Mouse (Mus musculus) lung, postnatal 25 days (tissue): ENCODE results near the gene Pla2g4f.

ENCODE experiments used
- DNase-seq: peaks from one replicate; pipeline ENCODE4 v3.0.0; 2022; ENCODE audit warnings: low spot score

Gene Pla2g4f

GRCm38 (mm10) chr2:120313976-120314375, at the start of gene Pla2g4f:
Pla2g4f (minus strand) TSS chr2:120314165.
- peak; percentile 74 for DNase-seq

- no peak for DNase-seq
These were observed 46.5 kb upstream of the Pla2g4f start for GRCm38 (mm10) chr2:120360425-120360824.

- DNase-seq: peak; percentile 91
These were observed 39.0 kb upstream of the Pla2g4f start, which contains the start of gene Vps39 for GRCm38 (mm10) chr2:120352682-120353646. Vps39 (minus strand) TSS chr2:120353137.

- peak; percentile 52 for DNase-seq
These were observed 37.4 kb upstream of the Pla2g4f start for GRCm38 (mm10) chr2:120351321-120351720.

GRCm38 (mm10) chr2:120348120-120348519, 34.2 kb upstream of the Pla2g4f start:
- DNase-seq: peak; percentile 42

GRCm38 (mm10) chr2:120341741-120342140, 27.8 kb upstream of the Pla2g4f start:
- no peak for DNase-seq

- DNase-seq: no peak
These were observed 23.9 kb upstream of the Pla2g4f start for GRCm38 (mm10) chr2:120337886-120338285.

- DNase-seq: no peak
These were observed 17.6 kb upstream of the Pla2g4f start for GRCm38 (mm10) chr2:120331575-120331974.

- no peak for DNase-seq
These were observed 1.1 kb upstream of the Pla2g4f start for GRCm38 (mm10) chr2:120315077-120315476.

- DNase-seq: no peak
These were observed 522 bp upstream of the Pla2g4f start for GRCm38 (mm10) chr2:120314487-120314886.

GRCm38 (mm10) chr2:120312276-120312825, 1.6 kb downstream of the Pla2g4f start:
- DNase-seq: peak; percentile 44

GRCm38 (mm10) chr2:120304113-120304512, 9.9 kb downstream of the Pla2g4f start:
- no peak for DNase-seq

- no peak for DNase-seq
These were observed 12.9 kb downstream of the Pla2g4f start for GRCm38 (mm10) chr2:120301076-120301475.

- DNase-seq: no peak
These were observed 14.1 kb downstream of the Pla2g4f start for GRCm38 (mm10) chr2:120299866-120300265.

GRCm38 (mm10) chr2:120296160-120296559, 17.8 kb downstream of the Pla2g4f start:
- DNase-seq: no peak

- no peak for DNase-seq
These were observed 22.4 kb downstream of the Pla2g4f start for GRCm38 (mm10) chr2:120291471-120292078.

GRCm38 (mm10) chr2:120288995-120289394, 25.0 kb downstream of the Pla2g4f start, which contains the start of gene Pla2g4d:
Pla2g4d (minus strand) TSS chr2:120289197.
- DNase-seq: no peak

GRCm38 (mm10) chr2:120288401-120288800, 25.6 kb downstream of the Pla2g4f start:
- no peak for DNase-seq

GRCm38 (mm10) chr2:120285639-120286038, 28.3 kb downstream of the Pla2g4f start:
- no peak for DNase-seq

- DNase-seq: no peak
These were observed 29.3 kb downstream of the Pla2g4f start for GRCm38 (mm10) chr2:120284705-120285104.

- no peak for DNase-seq
These were observed 29.9 kb downstream of the Pla2g4f start for GRCm38 (mm10) chr2:120284094-120284493.

- DNase-seq: no peak
These were observed 30.4 kb downstream of the Pla2g4f start for GRCm38 (mm10) chr2:120283550-120283949.

- DNase-seq: no peak
These were observed 32.7 kb downstream of the Pla2g4f start for GRCm38 (mm10) chr2:120281221-120281620.
